Mouse (Mus musculus): ENCODE data around the gene Gabpb2.
"Not testable (repeated sequence)": the region's sequence is repeated elsewhere in the genome, so short reads cannot be mapped to it uniquely, and the experiment has no call there.

Gabpb2 gene

DNA sequence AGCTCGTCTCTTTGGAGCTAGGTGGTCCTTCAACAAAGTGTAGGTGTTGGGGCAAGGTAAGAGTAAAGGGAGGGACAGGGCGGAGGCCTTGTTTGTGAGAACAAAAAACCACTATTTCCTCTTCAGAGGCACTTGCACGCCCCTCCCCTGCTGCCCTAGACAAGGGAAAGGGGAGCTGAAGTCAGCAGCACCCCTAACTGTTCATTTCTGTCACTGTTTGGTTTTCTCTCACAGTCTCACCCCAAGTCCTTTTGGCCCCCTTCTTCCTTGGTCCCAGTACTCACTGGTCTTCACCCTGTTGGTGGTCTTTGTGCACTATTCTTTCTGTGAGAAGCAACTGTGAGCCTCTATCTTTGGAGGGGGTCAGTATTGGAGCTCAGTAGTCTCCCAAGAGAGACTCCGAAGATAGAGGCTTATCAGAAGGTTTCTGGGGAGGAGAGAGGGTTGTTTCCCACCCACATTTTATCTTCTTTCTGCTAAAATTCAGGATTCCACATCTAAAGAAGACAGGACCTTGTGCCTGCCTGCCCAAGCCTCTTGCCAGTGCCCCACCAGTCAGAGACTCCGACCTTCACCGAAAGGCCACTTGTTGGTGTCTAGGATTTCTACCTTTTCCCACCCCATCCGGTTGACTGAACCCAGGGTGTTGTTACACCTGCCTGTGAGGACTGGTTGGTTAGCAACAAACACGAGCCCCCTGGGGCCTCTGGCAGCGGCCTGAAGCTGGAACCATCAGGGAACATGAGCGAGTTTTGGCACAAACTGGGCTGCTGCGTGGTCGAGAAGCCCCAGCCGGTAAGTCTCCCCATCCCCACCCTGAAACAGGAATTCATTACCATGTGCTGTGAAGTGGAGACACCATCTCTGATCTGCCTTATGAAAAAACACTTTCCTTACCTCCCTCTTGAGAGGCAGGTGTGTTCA is 13.8 kb upstream of the Gabpb2 start, which contains the start of gene Mllt11:
Gene Mllt11 (minus strand): TSS at position 874 of the 924 bp plus-strand sequence.
- peak; percentile 69 for DNase-seq

DNA sequence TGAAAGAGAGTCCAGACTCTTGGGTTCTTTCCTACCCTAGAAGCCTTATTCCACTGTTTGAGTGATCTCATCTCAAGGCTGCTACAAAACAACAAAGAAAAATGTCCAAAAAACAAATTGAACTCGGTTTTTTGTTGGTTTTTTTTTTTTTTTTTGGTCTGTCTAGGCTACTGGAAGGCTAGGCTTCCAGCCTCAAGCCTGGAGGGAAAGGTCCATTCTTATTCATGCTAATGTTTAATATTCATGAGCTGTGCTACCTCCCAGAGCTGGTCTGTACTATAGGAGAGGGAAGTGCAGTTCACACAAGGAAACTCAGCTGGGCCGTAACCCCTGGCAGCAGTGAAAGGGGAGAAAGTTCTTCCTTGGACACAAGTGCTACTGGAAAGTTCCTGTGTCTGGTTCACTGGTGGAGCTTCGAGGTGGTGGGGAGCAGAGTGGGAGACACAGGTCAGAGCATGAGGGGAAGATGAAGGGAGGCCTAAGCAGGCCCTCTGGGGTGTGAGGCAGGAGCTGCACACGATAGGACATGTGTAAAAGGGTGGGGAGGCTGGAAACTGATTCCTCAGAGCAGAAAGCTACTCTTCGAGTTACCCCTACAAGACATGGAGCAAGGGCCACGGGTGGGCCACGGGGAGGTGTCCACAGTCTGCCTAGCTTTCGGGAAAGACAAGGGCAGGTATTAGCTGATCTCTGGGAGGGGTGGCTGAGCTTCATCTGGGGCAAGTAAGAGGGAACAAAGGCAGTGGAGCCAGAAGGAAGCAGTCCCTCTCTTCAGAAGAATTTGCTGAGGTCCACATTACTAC is 13.0 kb upstream of the Gabpb2 start:
- peak; percentile 42 for DNase-seq

- DNase-seq, result peak; percentile 68
Measured at GRCm38 (mm10) chr3:95229781-95230494, 12.2 kb upstream of the Gabpb2 start.

DNA sequence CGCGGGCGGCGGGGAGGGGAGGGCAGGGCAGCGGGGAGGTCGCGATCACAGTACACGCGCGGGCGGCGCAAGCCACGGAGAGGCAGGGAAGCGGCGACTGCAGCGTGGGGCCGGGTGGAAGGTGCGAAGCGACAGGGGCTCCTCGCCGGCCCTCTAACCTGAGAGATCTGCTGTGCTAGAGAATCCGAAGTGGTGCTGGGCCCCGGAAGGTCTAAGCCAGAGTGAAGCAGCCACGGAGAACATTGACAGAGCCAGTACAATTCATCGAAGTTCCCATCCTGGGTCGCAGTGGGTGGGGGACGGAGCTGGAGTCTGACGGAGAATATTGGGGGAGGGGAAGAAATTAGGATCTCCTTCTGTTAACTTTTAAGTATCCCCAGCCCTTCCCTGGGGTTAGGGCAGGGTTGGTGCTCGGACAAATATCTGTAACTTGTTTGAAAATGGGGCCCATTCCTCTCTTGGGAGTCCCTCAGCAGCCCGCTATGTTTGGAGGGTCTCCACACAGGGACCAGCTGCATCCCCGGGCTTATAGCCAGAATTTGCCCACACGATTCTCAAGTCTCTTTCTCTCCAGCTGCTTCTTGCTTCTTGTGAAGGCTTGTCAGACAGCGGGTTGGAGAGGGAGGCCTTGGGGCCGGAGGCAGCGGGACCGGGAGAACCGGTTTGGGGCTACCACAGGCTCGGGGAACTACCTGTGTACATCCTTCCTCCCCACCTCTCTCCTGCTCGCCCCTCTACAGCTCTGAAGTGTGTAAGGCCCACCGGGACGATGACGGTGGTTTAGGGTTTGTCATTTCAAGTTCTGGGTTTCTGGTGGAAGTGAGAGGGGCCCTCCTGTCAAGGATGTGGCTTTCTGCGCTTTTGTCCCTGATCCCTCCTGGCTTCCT is 11.4 kb upstream of the Gabpb2 start:
- DNase-seq, result peak; percentile 75

- peak; percentile 90 for DNase-seq
Measured at GRCm38 (mm10) chr3:95228148-95228893, 10.6 kb upstream of the Gabpb2 start, which contains the start of gene Cdc42se1. Gene Cdc42se1, plus strand, starts transcription at chr3:95228732.

DNA sequence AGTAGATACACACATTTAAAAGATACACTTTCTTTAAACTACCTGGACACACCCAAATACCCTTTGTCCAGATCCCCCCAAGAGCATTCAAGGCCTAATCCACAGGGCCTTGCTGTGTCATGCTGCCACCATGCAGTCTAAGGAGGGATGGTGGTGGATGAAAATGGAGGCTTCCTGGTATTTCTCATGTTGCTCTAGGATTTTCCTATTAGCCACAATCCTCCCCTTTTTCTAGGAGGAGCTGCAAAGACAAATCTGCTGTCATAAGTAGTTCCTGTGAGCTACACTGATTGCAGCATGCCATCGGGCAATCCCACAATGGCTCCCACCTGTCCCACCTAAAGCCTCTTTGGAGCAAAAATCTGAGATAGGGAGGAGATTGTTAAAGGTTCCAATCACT is 9.5 kb upstream of the Gabpb2 start:
- DNase-seq, result no peak

DNA sequence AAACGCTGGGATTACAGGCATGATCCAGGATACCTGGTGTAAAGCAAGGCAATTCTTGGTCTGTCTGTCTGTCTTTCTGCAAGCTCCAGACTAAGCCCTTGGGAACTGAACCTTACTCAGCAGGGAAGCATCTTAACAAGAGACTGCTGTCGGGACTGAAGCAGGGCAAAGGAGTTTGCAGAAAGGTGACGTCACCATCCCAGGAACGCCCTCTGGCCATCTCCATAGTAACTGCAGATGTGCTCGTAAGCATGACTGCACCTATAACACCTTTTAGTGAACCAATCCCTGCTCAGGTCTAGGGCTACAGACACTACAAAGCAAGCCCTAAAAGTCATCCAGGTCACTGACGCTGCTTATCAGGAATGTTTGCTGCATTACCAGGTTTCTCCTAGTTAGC is 6.6 kb upstream of the Gabpb2 start:
- DNase-seq, result peak; percentile 40

- DNase-seq, result no peak
Measured at GRCm38 (mm10) chr3:95223041-95223440, 5.3 kb upstream of the Gabpb2 start.

DNA sequence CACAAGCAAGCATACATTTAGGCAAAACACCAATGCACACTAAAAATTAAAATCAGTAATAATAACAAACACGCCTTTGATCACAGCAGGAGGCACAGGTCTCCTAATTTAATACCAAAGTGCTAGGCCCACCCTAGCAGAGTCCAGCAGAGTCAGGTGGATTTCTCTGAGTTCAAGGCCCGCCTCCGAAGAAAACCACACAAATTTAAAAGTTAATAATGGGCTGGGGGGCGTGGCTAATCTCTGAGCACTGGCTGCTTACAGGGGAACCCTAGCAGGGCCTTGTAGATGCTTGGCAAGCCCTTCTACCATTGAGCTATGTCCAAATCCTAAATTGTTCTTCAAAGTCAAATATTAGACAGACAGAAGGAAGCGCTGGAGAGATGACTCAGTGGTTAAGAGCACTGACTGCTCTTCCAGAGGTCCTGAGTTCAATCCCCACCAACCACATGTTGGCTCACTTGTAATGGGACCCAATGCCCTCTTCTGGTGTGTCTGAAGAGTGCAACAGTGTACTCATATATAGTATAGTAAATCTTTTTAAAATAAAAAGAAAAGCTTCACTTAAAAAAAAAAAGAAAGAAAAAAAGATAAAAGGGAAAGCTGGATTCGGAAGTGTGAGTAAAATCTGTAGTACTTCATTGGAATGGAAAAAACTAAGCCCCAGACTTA is 886 bp upstream of the Gabpb2 start:
- DNase-seq, result peak; percentile 15

DNA sequence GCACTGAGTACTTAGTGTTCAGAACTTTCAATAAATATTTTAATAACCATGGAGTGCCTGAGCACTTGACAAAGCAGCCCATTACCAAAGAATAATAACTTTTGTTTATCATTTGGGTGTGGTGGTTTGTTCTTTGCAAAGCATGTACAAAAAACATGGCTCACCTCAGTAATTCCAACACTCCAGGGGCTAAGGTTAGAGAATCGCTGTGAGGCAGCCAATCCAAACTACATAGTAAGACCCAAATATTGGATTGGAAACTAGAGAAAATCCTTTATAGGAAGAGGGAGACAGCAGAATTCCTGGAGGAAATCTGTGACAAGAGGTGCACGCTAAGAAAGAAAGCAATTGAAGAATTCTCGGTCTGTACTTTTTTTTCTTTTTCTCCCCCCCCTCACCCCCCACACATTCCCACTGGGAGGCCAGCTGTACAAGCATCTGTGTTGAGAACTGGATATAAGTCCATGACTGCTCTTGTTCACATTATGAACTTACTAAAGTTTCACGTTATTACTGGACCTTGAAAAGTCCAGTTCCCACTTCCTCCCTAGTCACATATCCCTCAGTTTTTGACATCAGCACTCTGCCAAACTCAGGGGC is 961 bp downstream of the Gabpb2 start:
- no peak for DNase-seq

DNA sequence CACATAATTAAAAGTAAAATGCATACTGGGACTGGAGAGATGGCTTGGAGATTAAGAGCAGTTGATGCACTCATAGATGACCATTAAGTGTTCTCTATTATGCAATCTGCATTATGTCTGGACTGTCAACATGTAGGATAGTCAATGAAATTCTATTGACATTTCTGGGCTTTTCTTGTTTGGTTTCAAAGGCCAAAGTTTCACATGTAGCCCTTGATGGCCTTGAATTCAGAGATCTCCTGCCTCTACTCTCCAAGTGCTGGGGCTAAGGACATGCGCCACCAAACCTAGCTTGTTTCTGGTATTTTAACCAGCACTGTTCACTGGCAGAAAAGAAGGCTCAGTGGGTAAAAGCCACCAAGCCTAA is 4.1 kb downstream of the Gabpb2 start:
- no peak for DNase-seq

DNA sequence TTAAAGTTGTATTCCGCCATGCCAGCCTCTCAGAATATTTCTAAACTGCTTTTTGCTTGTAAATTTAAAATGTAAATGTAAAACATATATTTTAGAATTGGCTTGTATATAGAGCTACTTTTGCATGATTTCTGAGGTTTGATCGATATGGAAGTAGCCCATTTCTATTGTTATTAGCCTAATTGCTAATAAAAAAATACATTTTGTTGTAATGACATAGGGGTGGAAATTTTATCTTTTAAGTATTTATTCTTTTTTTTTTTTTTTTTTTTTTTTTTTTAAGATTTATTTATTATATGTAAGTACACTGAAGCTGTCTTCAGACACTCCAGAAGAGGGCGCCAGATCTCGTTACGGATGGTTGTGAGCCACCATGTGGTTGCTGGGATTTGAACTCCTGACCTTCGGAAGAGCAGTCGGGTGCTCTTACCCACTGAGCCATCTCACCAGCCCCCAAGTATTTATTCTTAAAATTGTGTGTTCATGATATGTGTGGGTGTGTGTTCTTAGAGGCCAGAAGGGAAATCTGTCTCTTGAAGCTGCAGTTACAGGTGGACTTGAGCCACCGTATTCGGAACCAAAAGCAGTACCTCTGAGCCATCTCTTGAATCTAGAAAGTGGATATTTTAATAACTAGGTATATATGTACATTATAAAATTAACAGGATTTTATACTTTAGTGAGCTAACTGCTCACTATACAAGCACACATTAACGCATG is 4.7 kb downstream of the Gabpb2 start:
- not testable (repeated sequence) for DNase-seq

DNA sequence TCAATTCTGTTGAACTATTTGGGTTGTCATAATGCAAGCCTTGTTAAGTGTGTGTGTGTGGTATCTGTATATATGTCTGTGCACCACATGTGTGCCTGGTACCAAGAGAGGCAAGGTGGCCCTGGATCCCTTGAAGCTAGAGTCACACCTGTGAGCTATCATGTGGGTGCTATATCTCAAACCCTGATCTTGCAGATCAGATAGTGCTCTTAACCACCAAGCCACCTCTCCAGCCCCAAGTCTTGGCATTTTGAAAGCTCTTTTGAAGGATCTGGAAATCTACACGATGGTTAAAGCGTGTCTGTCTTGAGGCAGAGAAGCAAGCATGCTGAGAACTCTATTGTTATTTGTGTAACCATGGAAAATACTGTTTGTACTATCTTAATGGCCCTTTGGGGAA is 7.1 kb downstream of the Gabpb2 start:
- no peak for DNase-seq

DNA sequence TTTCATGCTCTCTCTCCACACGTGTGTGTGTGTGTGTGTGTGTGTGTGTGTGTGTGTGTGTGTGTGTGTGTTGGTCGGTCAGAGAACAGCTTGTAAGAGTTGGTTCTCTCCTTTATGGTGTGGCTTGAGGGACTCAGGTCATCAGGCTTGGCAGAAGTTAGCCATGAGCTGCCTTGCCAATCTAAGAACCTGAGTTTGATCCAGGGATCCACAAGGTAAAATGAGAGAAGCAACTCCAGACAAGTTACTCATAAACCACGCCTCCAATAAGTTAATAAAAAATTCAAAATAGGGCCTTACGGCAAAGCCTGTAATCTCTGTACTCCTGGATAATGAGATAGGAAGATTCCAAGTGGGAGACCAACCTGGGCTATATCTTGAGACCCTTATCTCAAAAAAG is 9.4 kb downstream of the Gabpb2 start:
- DNase-seq, result no peak

GRCm38 (mm10) chr3:95203880-95204279 is 13.8 kb downstream of the Gabpb2 start:
- DNase-seq, result no peak

- DNase-seq, result no peak
Measured at GRCm38 (mm10) chr3:95200562-95200961, 17.2 kb downstream of the Gabpb2 start.

DNA sequence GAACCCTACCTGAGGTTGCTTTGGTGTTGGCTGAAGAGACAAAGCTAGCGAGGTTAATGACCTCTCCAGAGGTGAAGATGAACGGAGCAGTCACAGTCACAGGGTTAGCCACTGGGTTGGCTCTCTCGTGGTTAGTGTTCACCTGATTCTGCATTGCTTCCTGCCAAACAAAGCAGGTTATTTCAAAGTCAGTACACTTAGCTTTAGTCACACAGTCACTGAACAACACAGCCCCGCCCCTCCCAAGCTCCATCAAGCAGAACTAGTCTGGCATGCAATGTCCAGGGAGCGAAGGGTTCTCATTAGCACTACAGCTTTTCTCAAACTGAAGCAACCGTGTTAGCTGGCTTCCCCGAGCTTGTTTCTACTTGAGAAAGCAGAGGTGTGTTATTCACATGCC is 17.6 kb downstream of the Gabpb2 start:
- DNase-seq, result peak; percentile 22

GRCm38 (mm10) chr3:95199101-95199500 is 18.6 kb downstream of the Gabpb2 start:
- DNase-seq, result no peak

- DNase-seq, result no peak
Measured at GRCm38 (mm10) chr3:95195772-95196171, 21.9 kb downstream of the Gabpb2 start.

DNA sequence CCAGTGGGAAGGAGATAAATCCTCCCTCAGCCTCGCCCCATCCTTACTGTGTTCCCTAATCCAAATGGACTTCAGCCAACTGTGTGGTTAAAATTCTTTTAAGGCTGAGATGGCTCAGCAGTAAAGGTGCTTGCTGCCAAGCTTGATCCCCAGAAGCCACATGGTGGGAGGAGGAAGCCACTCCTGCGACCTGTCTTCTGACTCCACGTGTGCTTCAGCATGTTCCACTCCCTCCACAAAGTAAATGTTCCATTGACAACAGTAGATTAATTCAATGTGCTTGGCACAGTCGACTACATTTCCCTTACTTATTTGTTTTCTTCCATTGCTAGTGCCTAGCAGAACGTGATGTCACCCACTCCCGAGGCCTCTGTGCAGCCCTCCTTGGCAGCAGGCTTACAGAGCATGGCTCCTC is 23.0 kb downstream of the Gabpb2 start:
- no peak for DNase-seq
